Mouse (Mus musculus) bone marrow, adult 2 months (tissue): ENCODE measurements around the gene Olfr441.

Experiments used
- CTCF ChIP-seq: fragments of 200-500 bp; IDR thresholded peaks from 2 replicates; pipeline ENCODE4 v1.5.1; 2011; ENCODE audit warnings: low read length, control low read depth; ENCODE audit not compliant: control insufficient read depth, insufficient read depth
- POLR2A ChIP-seq: fragments of 200-500 bp; IDR thresholded peaks from 2 replicates; pipeline ENCODE4 v1.6.1; 2011; ENCODE audit warnings: low read depth, mild to moderate bottlenecking, control low read depth, low read length, borderline replicate concordance; ENCODE audit not compliant: control insufficient read depth

DNA sequence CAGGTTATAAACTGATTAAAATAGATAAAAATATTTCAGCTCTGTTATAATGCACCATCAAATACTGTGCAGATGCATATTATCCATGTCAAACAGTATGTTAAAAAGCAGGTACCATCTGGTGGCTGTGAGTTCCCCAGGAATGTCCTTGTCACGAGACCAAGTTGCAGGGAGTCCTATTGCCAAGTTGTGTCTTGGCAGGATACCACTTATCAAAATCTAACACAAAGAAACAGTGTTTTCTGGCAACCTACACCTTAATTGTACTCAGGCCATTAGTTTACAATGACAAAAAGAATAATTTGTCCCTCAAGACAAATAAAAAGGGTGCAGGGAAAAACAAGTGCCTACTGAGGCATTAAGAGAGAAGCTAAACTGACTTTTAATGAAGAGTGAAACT, 53.3 kb downstream of the Olfr441 start:
- TF ChIP-seq CTCF (no peak), POLR2A (no peak)
